Mouse (Mus musculus): ENCODE measurements around the gene Rps3. TPM values are rescaled to one million over a fixed set of nuclear protein-coding genes. Genes with fewer than 3 reads are reported as not detected.

The Rps3 gene
- polyA plus RNA-seq (2015; fragmentation: Nextera tagmentation; extraction: Ambion mirVana): 380 and 449 TPM in 2 replicates

DNA sequence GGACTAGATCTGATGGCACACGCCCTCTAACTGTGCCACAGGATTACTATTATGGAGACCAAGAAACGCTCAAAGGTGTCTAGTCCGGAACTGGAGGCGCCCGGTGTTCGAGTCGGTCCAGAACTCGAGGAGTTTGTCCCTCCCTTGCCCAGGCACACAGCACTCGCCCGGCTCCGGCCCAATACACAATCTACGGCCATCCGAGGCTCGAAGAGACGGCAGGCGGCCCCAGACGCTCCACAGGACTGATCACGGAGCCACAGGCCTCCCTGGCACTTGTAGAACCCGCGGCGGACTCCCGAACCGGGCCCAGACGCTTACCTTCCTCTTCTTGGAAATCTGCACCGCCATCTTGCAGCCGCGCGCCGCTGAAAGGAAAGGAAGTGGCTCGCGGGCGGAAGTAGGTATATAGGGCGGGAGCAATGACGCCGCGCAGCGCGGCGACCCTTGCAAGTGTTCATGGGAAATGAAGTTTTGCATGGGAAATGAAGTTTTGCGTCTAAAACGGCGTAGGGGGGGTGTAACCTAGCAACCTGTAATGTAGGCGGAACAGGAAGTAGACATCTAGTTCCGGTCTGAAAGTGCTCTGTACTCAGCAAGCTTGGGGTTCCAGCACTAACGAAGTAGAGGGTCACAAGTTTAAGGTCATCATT lies at the start of gene Rps3:
Rps3 (minus strand) TSS at position 468 of the 653 bp plus-strand sequence.
- under 1% methylated on average over 45 of the region's 45 CpGs for WGBS (ENCODE audit: insufficient replicate concordance)
- peak; percentile 92 for ATAC-seq (ENCODE audit: insufficient read depth)
- Histone ChIP-seq H3K36me3 (replicated peaks) (peaks cover 43% of the 10 kb centered on the region), H3K27me3 (0 out of 2 replicates have a peak, but pooled peaks cover 6% of the 10 kb centered on the region), H3K4me1 (replicated peaks) (peaks cover 51% of the 10 kb centered on the region), H3K4me2 (peak within 1 kb of the TSS; percentile 81), H3K9me3 (replicated peaks) (no peaks in the 10 kb centered on the region), H3K9ac (peak within 1 kb of the TSS; percentile 78), H3K4me3 (replicated peaks) (peak within 1 kb of the TSS; percentile 77), H3K27ac (replicated peaks) (peak within 1 kb of the TSS; percentile 82)

- peak overlapping the region; percentile 38 for H3K9ac ChIP-seq
- H3K36me3 ChIP-seq (replicated peaks): no peaks in the 10 kb centered on the region
- no peak overlapping the region for H3K4me3 ChIP-seq (replicated peaks)
- WGBS (ENCODE audit: insufficient replicate concordance): 32% methylated on average over 4 of the region's 4 CpGs
- peak overlapping the region; percentile 94 for H3K27ac ChIP-seq (replicated peaks)
- H3K4me1 ChIP-seq (replicated peaks): peaks cover 89% of the 10 kb centered on the region
- no peaks in the 10 kb centered on the region for H3K9me3 ChIP-seq (replicated peaks)
- no peaks in the 10 kb centered on the region for H3K27me3 ChIP-seq
- no peak for ATAC-seq (ENCODE audit: insufficient read depth)
- peak overlapping the region; percentile 59 for H3K4me2 ChIP-seq
Measured at GRCm38 (mm10) chr7:99532526-99532925, 49.0 kb upstream of the Rps3 start.

- ATAC-seq (ENCODE audit: insufficient read depth): peak; percentile 40
- 18% methylated on average over 3 of the region's 3 CpGs for WGBS (ENCODE audit: insufficient replicate concordance)
- Histone ChIP-seq H3K27me3 (no peaks in the 10 kb centered on the region), H3K9me3 (replicated peaks) (no peaks in the 10 kb centered on the region), H3K4me2 (peak overlapping the region; percentile 59), H3K4me3 (replicated peaks) (no peak overlapping the region; the same call in 1 of the 2 replicates), H3K27ac (replicated peaks) (peak overlapping the region; percentile 94), H3K4me1 (replicated peaks) (peaks cover 79% of the 10 kb centered on the region), H3K36me3 (replicated peaks) (no peaks in the 10 kb centered on the region), H3K9ac (peak overlapping the region; percentile 38)
Measured at GRCm38 (mm10) chr7:99531408-99531970, 48.0 kb upstream of the Rps3 start.

- Histone ChIP-seq H3K27me3 (no peaks in the 10 kb centered on the region), H3K4me2 (no peak overlapping the region), H3K9me3 (replicated peaks) (no peaks in the 10 kb centered on the region), H3K9ac (no peak overlapping the region), H3K36me3 (replicated peaks) (no peaks in the 10 kb centered on the region), H3K4me3 (replicated peaks) (no peak overlapping the region), H3K27ac (replicated peaks) (peak overlapping the region; percentile 46; the same call in 1 of the 2 replicates), H3K4me1 (replicated peaks) (peaks cover 58% of the 10 kb centered on the region)
- ATAC-seq (ENCODE audit: insufficient read depth): no peak
- 65% methylated on average over 5 of the region's 5 CpGs for WGBS (ENCODE audit: insufficient replicate concordance)
Measured at GRCm38 (mm10) chr7:99529410-99529809, 45.9 kb upstream of the Rps3 start.

- no peak overlapping the region for H3K4me3 ChIP-seq (replicated peaks)
- no peaks in the 10 kb centered on the region for H3K36me3 ChIP-seq (replicated peaks)
- peaks cover 54% of the 10 kb centered on the region for H3K4me1 ChIP-seq (replicated peaks)
- WGBS (ENCODE audit: insufficient replicate concordance): 38% methylated on average over 2 of the region's 2 CpGs
- no peaks in the 10 kb centered on the region for H3K9me3 ChIP-seq (replicated peaks)
- H3K27me3 ChIP-seq: no peaks in the 10 kb centered on the region
- no peak overlapping the region for H3K9ac ChIP-seq
- ATAC-seq (ENCODE audit: insufficient read depth): no peak
- 0 out of 2 replicates have a peak overlapping the region, but pooled peaks have one; percentile 8 for H3K27ac ChIP-seq (replicated peaks)
- no peak overlapping the region for H3K4me2 ChIP-seq
Measured at GRCm38 (mm10) chr7:99528547-99528946, 45.0 kb upstream of the Rps3 start.

- Histone ChIP-seq H3K4me1 (replicated peaks) (peaks cover 16% of the 10 kb centered on the region), H3K9me3 (replicated peaks) (no peaks in the 10 kb centered on the region), H3K4me2 (no peak overlapping the region), H3K4me3 (replicated peaks) (no peak overlapping the region), H3K36me3 (replicated peaks) (no peaks in the 10 kb centered on the region), H3K27ac (replicated peaks) (no peak overlapping the region), H3K27me3 (no peaks in the 10 kb centered on the region), H3K9ac (no peak overlapping the region)
- ATAC-seq (ENCODE audit: insufficient read depth): no peak
- 54% methylated on average over 1 of the region's 1 CpGs for WGBS (ENCODE audit: insufficient replicate concordance)
Measured at GRCm38 (mm10) chr7:99523837-99524236, 40.3 kb upstream of the Rps3 start.

- no peaks in the 10 kb centered on the region for H3K27me3 ChIP-seq
- no peak for ATAC-seq (ENCODE audit: insufficient read depth)
- H3K4me3 ChIP-seq (replicated peaks): no peak overlapping the region
- H3K4me1 ChIP-seq (replicated peaks): peaks cover 17% of the 10 kb centered on the region
- H3K4me2 ChIP-seq: no peak overlapping the region
- 74% methylated on average over 8 of the region's 8 CpGs for WGBS (ENCODE audit: insufficient replicate concordance)
- no peak overlapping the region for H3K27ac ChIP-seq (replicated peaks)
- H3K36me3 ChIP-seq (replicated peaks): no peaks in the 10 kb centered on the region
- H3K9me3 ChIP-seq (replicated peaks): no peaks in the 10 kb centered on the region
- H3K9ac ChIP-seq: no peak overlapping the region
Measured at GRCm38 (mm10) chr7:99523121-99523520, 39.6 kb upstream of the Rps3 start.

GRCm38 (mm10) chr7:99518954-99519644 lies 35.6 kb upstream of the Rps3 start:
- no peak overlapping the region for H3K27ac ChIP-seq (replicated peaks)

GRCm38 (mm10) chr7:99516814-99517157 lies 33.2 kb upstream of the Rps3 start:
- H3K4me2 ChIP-seq: peak overlapping the region; percentile 48
- H3K9me3 ChIP-seq (replicated peaks): no peaks in the 10 kb centered on the region
- no peak overlapping the region for H3K4me3 ChIP-seq (replicated peaks)
- H3K27me3 ChIP-seq: no peaks in the 10 kb centered on the region
- peak overlapping the region; percentile 89 for H3K27ac ChIP-seq (replicated peaks)
- ATAC-seq (ENCODE audit: insufficient read depth): peak; percentile 91
- H3K4me1 ChIP-seq (replicated peaks): peaks cover 39% of the 10 kb centered on the region
- 25% methylated on average over 3 of the region's 3 CpGs for whole genome bisulfite sequencing (ENCODE audit: insufficient replicate concordance)
- no peaks in the 10 kb centered on the region for H3K36me3 ChIP-seq (replicated peaks)
- peak overlapping the region; percentile 39; the same call in 1 of the 2 replicates for H3K9ac ChIP-seq

More at GRCm38 (mm10) chr7:99518954-99519644, 35.6 kb upstream of the Rps3 start:
- H3K27me3 ChIP-seq: no peaks in the 10 kb centered on the region
- no peaks in the 10 kb centered on the region for H3K36me3 ChIP-seq (replicated peaks)
- no peak overlapping the region for H3K4me2 ChIP-seq
- H3K9me3 ChIP-seq (replicated peaks): no peaks in the 10 kb centered on the region
- 59% methylated on average over 4 of the region's 4 CpGs for WGBS (ENCODE audit: insufficient replicate concordance)
- peaks cover 44% of the 10 kb centered on the region for H3K4me1 ChIP-seq (replicated peaks)
- H3K4me3 ChIP-seq (replicated peaks): no peak overlapping the region
- no peak overlapping the region for H3K9ac ChIP-seq
- ATAC-seq (ENCODE audit: insufficient read depth): no peak

DNA sequence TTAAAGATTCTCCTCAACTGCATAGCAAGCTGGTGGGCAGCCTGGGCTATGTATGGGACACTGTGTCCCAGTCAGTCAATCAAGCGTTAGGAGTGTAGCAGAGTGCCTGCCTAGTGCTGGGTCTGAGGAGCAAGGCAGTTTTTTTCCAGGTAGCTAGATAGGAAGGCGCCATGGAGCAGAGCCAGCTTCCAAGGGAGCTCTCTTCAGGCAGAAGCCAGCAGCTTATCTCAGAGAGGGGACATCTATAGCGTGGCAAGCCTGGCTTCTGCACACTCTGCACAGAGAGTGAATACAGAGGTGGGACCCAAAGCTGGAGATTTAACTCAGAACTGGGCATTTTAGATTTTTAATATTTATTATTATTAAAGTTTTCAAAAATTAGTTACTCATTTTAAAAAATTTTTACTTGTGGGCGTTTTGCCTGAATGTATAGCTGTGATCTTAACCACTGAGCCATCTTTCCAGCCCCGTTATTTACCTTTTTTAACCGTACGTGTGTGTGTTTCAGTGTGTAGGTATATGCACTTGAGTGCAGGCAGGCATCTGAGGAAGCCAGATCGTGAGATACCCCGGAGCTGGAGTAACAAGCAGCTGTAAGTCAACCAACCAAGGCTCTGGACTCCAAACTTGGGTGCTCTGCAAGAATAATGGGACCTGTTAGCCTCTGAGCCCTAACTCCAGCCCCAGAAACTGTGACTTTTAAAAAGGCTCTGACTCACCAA lies 32.7 kb upstream of the Rps3 start:
- Histone ChIP-seq H3K4me2 (peak overlapping the region; percentile 48), H3K9me3 (replicated peaks) (no peaks in the 10 kb centered on the region), H3K27ac (replicated peaks) (peak overlapping the region; percentile 89), H3K4me3 (replicated peaks) (no peak overlapping the region), H3K9ac (peak overlapping the region; percentile 25; the same call in 1 of the 2 replicates), H3K36me3 (replicated peaks) (no peaks in the 10 kb centered on the region), H3K27me3 (no peaks in the 10 kb centered on the region), H3K4me1 (replicated peaks) (peaks cover 39% of the 10 kb centered on the region)
- WGBS (ENCODE audit: insufficient replicate concordance): 49% methylated on average over 9 of the region's 9 CpGs
- ATAC-seq (ENCODE audit: insufficient read depth): peak; percentile 51
